Mouse (Mus musculus) liver, adult 2 months (tissue): ENCODE measurements around the gene Dnase1.

Experiments
- CTCF ChIP-seq: fragments of 200-500 bp; IDR thresholded peaks from 2 replicates; pipeline ENCODE4 v1.5.1; 2011; ENCODE audit warnings: low read depth, low read length, control low read depth
- POLR2A ChIP-seq: fragments of 200-500 bp; IDR thresholded peaks from 2 replicates; pipeline ENCODE4 v1.6.1; 2011; ENCODE audit warnings: low read length, control low read depth; ENCODE audit not compliant: insufficient read depth; ENCODE audit errors: extremely low read depth

DNA sequence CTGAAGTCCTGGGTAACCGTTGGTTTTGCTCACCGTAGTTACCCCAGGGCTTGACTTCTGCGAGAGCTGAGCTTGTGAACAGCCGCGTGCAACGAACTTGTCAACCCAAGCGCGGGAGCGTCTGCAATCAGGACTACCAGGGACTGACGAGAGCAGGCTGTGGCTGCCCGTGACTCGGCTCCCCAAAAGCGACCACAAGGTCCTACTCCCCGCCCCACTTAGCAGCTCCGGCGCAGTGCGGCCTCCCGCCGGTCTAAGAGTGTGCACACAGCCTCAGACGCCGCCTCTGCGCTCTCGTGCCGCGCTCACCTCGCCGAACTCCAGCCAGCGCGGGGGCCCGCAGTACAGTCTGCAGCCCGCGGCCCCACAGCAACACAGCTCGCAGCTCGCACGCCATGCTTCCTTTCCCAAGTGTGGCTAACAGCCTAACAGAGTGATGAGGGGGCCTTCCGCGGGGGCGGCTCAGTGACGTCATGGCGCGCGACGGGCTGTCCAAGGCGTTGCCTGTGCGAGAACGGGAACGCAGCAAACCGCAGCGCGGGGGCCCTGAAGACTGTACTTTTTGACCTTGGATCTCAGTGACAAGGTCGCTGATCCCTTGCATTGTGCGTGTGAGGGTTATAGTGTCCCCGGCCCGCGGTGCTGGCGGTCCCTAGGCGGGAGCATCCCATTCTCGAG, 40.8 kb downstream of the Dnase1 start, which contains the start of gene Trap1:
- TF ChIP-seq POLR2A (peak; percentile 72), CTCF (no peak)
